Mouse (Mus musculus) limb, embryonic 11.5 days (tissue): ENCODE data around the gene Pde3a. TPM values are rescaled to one million over a fixed set of nuclear protein-coding genes. Genes with fewer than 3 reads are reported as not detected.
"Not testable (repeated sequence)": the region's sequence is repeated elsewhere in the genome, so short reads cannot be mapped to it uniquely, and the experiment has no call there.

Experiments used
- ATAC-seq: fragments of 200-750 bp; cut with Nextera tagmentation; 2 replicates; pipeline ENCODE4 v1.8.0; 2017; ENCODE audit warnings: low read depth; ENCODE audit not compliant: insufficient number of reproducible peaks, low FRiP score, low TSS enrichment
- DNase-seq: peaks from one replicate; pipeline ENCODE4 v3.0.0-alpha.2; 2015; ENCODE audit warnings: low spot score
- H3K27ac ChIP-seq: fragments of 300-500 bp; sonication (generic); replicated peaks from 2 replicates; pipeline ENCODE4 v1.5.1; 2014; ENCODE audit warnings: low read depth, mild to moderate bottlenecking, low read length
- H3K27me3 ChIP-seq: fragments of 300-500 bp; sonication (generic); 2 replicates; pipeline ENCODE4 v1.6.1; 2014; ENCODE audit warnings: mild to moderate bottlenecking, low read length, mixed read lengths; ENCODE audit not compliant: control insufficient read depth, insufficient read depth
- H3K36me3 ChIP-seq: fragments of 300-500 bp; sonication (generic); 2 replicates; pipeline ENCODE4 v1.6.1; 2014; ENCODE audit warnings: mild to moderate bottlenecking, low read length, moderate library complexity, mixed read lengths; ENCODE audit not compliant: control insufficient read depth, insufficient read depth
- H3K4me1 ChIP-seq: fragments of 300-500 bp; sonication (generic); 2 replicates; pipeline ENCODE4 v1.6.1; 2014; ENCODE audit warnings: low read length, mixed read lengths; ENCODE audit not compliant: control insufficient read depth, insufficient read depth
- H3K4me2 ChIP-seq: fragments of 300-500 bp; sonication (generic); 2 replicates; pipeline ENCODE4 v1.6.1; 2014; ENCODE audit warnings: low read depth, mild to moderate bottlenecking, moderate library complexity; ENCODE audit not compliant: severe bottlenecking
- H3K4me3 ChIP-seq: fragments of 300-500 bp; sonication (generic); 2 replicates; pipeline ENCODE4 v1.5.1; 2014; ENCODE audit warnings: low read depth, low read length
- H3K9ac ChIP-seq: fragments of 300-500 bp; sonication (generic); 2 replicates; pipeline ENCODE4 v1.6.1; 2014; ENCODE audit warnings: mild to moderate bottlenecking, low read length
- H3K9me3 ChIP-seq: fragments of 300-500 bp; sonication (generic); 2 replicates; pipeline ENCODE4 v1.6.1; 2016; ENCODE audit warnings: low read length; ENCODE audit not compliant: control insufficient read depth
- WGBS: fragments of 180-500 bp; shearing (Covaris S2); extraction: QIAGEN DNeasy Blood & Tissue Kit; methylation state at CpG from one replicate; pipeline ENCODE4 v1.1.7; 2014; 5-methylcytosine and 5-hydroxymethylcytosine counted together
- polyA plus RNA-seq: library from polyadenylated mRNA; unstranded; fragments of >200 nt; fragmentation: Nextera tagmentation; extraction: Ambion mirVana; gene quantifications from 2 replicates; pipeline ENCODE4 v1.2.1, GENCODE M21; 2014

Pde3a gene
- polyA plus RNA-seq, 1 experiment from 2014 or later = 3.3 TPM

GRCm38 (mm10) chr6:141318440-141318839, 69.4 kb downstream of the Pde3a start:
- H3K4me1 ChIP-seq = no peaks in the 10 kb centered on the region
- no peaks in the 10 kb centered on the region for H3K9me3 ChIP-seq
- WGBS = 30% methylated on average over 3 of the region's 3 CpGs
- H3K27me3 ChIP-seq = no peaks in the 10 kb centered on the region
- no peaks in the 10 kb centered on the region for H3K36me3 ChIP-seq
- ATAC-seq = no peak
- no peak overlapping the region for H3K9ac ChIP-seq
- H3K27ac ChIP-seq = no peak overlapping the region
- no peak overlapping the region for H3K4me3 ChIP-seq
- no peak for DNase-seq
- H3K4me2 ChIP-seq = no peak overlapping the region

- 96% methylated on average over 3 of the region's 3 CpGs for WGBS
- H3K9ac ChIP-seq = no peak overlapping the region
- H3K27ac ChIP-seq = no peak overlapping the region
- H3K4me1 ChIP-seq = no peaks in the 10 kb centered on the region
- no peak for ATAC-seq
- H3K4me3 ChIP-seq = no peak overlapping the region
- H3K4me2 ChIP-seq = no peak overlapping the region
- no peak for DNase-seq
- H3K27me3 ChIP-seq = no peaks in the 10 kb centered on the region
- H3K9me3 ChIP-seq = no peaks in the 10 kb centered on the region
- no peaks in the 10 kb centered on the region for H3K36me3 ChIP-seq
Measured at GRCm38 (mm10) chr6:141321253-141321652, 72.2 kb downstream of the Pde3a start.

GRCm38 (mm10) chr6:141322961-141323360, 73.9 kb downstream of the Pde3a start:
- no peak overlapping the region for H3K4me3 ChIP-seq
- H3K27me3 ChIP-seq = no peaks in the 10 kb centered on the region
- DNase-seq (no peak), ATAC-seq (no peak)
- no peaks in the 10 kb centered on the region for H3K36me3 ChIP-seq
- 51% methylated on average over 4 of the region's 4 CpGs for WGBS
- H3K27ac ChIP-seq = no peak overlapping the region
- no peak overlapping the region for H3K4me2 ChIP-seq
- no peak overlapping the region for H3K9ac ChIP-seq
- H3K4me1 ChIP-seq = no peaks in the 10 kb centered on the region
- no peaks in the 10 kb centered on the region for H3K9me3 ChIP-seq

- 89% methylated on average over 2 of the region's 2 CpGs for WGBS
- DNase-seq, H3K4me1 ChIP-seq, H3K27ac ChIP-seq, ATAC-seq, H3K36me3 ChIP-seq, H3K27me3 ChIP-seq, H3K9me3 ChIP-seq, H3K4me2 ChIP-seq, H3K4me3 ChIP-seq, H3K9ac ChIP-seq: not testable (repeated sequence)
Measured at GRCm38 (mm10) chr6:141327134-141327533, 78.1 kb downstream of the Pde3a start.

- no peak for DNase-seq
- Histone ChIP-seq H3K36me3 (no peaks in the 10 kb centered on the region), H3K4me2 (no peak overlapping the region), H3K9ac (no peak overlapping the region), H3K4me1 (no peaks in the 10 kb centered on the region), H3K4me3 (no peak overlapping the region), H3K27ac (no peak overlapping the region), H3K27me3 (no peaks in the 10 kb centered on the region), H3K9me3 (no peaks in the 10 kb centered on the region)
- no peak for ATAC-seq
- WGBS = 87% methylated on average over 3 of the region's 3 CpGs
Measured at GRCm38 (mm10) chr6:141328071-141328470, 79.0 kb downstream of the Pde3a start.

GRCm38 (mm10) chr6:141331464-141331863, 82.4 kb downstream of the Pde3a start:
- Histone ChIP-seq H3K36me3 (no peaks in the 10 kb centered on the region), H3K4me1 (no peaks in the 10 kb centered on the region), H3K4me2 (no peak overlapping the region), H3K4me3 (no peak overlapping the region), H3K27ac (no peak overlapping the region), H3K9me3 (no peaks in the 10 kb centered on the region), H3K9ac (no peak overlapping the region), H3K27me3 (no peaks in the 10 kb centered on the region)
- no peak for ATAC-seq
- WGBS = 38% methylated on average over 2 of the region's 2 CpGs
- no peak for DNase-seq

- WGBS = 87% methylated on average over 4 of the region's 4 CpGs
- Histone ChIP-seq H3K36me3 (no peaks in the 10 kb centered on the region), H3K27ac (no peak overlapping the region), H3K4me1 (no peaks in the 10 kb centered on the region), H3K27me3 (no peaks in the 10 kb centered on the region), H3K9ac (no peak overlapping the region), H3K9me3 (no peaks in the 10 kb centered on the region), H3K4me2 (no peak overlapping the region), H3K4me3 (no peak overlapping the region)
- DNase-seq (no peak), ATAC-seq (no peak)
Measured at GRCm38 (mm10) chr6:141332613-141333165, 83.6 kb downstream of the Pde3a start.

GRCm38 (mm10) chr6:141333245-141333644, 84.2 kb downstream of the Pde3a start:
- ATAC-seq (peak; percentile 47; the same call in 1 of the 2 replicates), DNase-seq (no peak)
- H3K9me3 ChIP-seq = no peaks in the 10 kb centered on the region
- H3K4me2 ChIP-seq = no peak overlapping the region
- no peak overlapping the region for H3K4me3 ChIP-seq
- no peaks in the 10 kb centered on the region for H3K36me3 ChIP-seq
- H3K9ac ChIP-seq = no peak overlapping the region
- no peaks in the 10 kb centered on the region for H3K4me1 ChIP-seq
- H3K27me3 ChIP-seq = no peaks in the 10 kb centered on the region
- WGBS = 63% methylated on average over 3 of the region's 3 CpGs
- H3K27ac ChIP-seq = no peak overlapping the region

GRCm38 (mm10) chr6:141335878-141336277, 86.8 kb downstream of the Pde3a start:
- Histone ChIP-seq H3K27me3 (no peaks in the 10 kb centered on the region), H3K9ac (no peak overlapping the region), H3K9me3 (no peaks in the 10 kb centered on the region), H3K4me3 (no peak overlapping the region), H3K4me1 (no peaks in the 10 kb centered on the region), H3K27ac (no peak overlapping the region), H3K36me3 (no peaks in the 10 kb centered on the region), H3K4me2 (no peak overlapping the region)
- 69% methylated on average over 1 of the region's 1 CpGs for WGBS
- DNase-seq = no peak
- no peak for ATAC-seq
